Mouse (Mus musculus) bone marrow macrophage, adult 2 months (primary cell): Measurements from ENCODE around the gene Nxpe4.

Experiments used
- CTCF ChIP-seq: IDR thresholded peaks from 2 replicates; pipeline ENCODE4 v1.5.1; 2012; ENCODE audit warnings: low read depth, mild to moderate bottlenecking, low read length, moderate library complexity
- POLR2A ChIP-seq: IDR thresholded peaks from 2 replicates; pipeline ENCODE4 v1.6.1; 2012; ENCODE audit warnings: mild to moderate bottlenecking, low read depth, low read length, borderline replicate concordance

GRCm38 (mm10) chr9:48146761-48147160, 15.1 kb upstream of the Nxpe4 start:
- TF ChIP-seq CTCF (no peak), POLR2A (no peak)
